Mouse (Mus musculus) cerebellum, postnatal 10 days (tissue): ENCODE results near the gene Brsk1.
A peak's percentile ranks its signal among the peaks of the same experiment; 100 is the strongest.

Experiments used
- DNase-seq, 2 experiments: peaks; one replicate each; pipeline ENCODE4 v3.0.0; 2021; ENCODE audit warnings: mixed read lengths in 2 of 2

Brsk1 gene

DNA sequence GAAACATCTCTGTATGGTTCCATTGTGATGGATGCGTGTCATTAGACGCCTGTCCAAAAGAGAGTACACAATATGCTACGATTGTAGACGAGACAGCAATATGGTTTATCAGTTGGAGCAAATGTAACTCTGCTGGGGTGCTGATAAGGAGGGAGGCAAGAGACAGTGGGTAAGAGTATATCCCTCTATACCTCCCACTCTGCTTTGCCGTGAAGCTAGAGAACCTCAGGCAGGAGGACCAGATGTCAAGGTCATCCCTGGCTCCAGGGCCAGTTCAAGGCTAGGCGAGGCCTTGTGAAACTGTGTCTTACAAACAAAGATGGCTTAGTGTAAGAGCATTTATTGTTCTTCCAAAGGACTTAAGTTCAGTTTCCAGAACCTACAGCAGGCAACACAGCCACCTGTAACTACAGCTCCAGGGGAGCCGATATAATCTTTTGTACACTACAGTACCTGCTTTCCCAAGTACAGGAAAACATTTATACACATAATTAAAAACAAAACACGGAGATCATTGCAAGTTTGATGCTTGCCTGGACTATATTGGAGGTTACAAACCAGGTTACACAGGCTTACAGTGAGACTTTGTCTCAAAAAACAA lies 19.6 kb upstream of the Brsk1 start:
- DNase-seq, result no peak

- no peak for DNase-seq
Observed at GRCm38 (mm10) chr7:4671956-4672355, 18.4 kb upstream of the Brsk1 start.

DNA sequence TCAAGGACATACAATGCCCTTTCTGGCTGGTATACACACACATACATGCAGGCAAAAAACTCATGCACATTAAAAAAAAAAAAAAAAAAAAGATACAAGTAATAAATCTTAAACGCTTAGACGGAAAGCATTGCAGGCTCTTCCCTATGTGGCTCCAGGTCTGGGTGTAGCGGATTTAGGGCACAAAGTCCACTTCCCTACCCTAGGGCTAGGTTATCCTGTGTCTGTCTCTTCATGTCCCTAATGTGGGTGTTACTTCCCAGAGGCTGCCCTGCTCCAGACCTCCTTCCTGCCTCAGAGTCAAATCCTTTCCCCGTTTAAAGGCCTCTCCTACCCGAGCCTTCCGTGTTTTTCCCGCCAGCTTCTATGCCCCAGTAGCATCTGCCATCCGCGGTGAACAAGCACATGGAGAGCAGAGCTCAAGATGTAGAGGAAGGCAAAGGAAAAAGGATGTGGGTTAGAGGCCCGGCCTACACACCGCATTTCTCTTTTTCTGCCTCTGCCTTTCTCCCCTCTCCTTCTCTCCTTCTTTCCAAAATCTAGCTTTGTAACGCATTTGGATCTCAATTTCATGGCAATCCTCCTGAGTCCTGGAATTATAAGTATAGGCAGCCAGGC lies 16.2 kb upstream of the Brsk1 start:
- DNase-seq, result no peak

DNA sequence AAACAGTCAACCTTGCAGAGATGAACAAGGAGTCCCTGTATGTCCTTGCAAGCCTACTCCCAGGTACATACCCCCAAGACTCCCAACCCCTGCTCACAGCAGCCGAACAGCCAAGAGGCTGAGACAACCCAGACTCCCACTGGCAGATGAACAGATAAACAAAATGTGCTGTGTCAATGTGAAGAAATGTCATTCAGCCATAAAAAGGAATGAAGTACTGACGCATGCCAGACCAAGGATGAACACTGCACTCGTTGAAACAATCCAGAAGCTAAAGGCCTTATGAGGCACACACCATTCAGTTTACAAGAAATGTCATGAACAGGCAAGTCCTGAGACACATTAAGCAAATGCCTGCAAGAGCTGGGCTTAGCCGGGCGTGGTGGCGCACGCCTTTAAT lies 15.2 kb upstream of the Brsk1 start:
- DNase-seq, result no peak

- no peak for DNase-seq
Observed at GRCm38 (mm10) chr7:4683307-4683706, 7.1 kb upstream of the Brsk1 start.

DNA sequence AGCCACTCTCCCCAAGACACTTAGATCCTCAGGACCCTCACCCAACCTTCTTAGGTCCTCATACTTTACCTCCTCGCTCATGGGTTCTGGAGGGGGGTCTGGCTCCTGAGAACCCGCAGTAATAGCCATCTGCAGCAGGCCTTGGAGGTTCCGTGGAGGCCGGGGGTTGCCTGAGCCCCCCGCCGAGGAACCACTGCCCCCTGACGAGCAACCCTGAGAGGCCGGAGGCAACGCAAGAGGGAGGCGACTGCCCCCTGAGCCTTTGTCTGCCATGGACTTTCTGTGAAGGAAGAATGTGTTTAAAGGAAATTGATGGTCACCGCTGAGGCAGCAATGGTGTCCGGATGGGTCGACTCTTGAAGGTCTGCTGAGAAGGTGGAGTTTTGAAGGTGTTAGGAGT lies 6.2 kb upstream of the Brsk1 start:
- DNase-seq, result peak in 1 of 2 experiments; percentile 41

GRCm38 (mm10) chr7:4684632-4685417 lies 5.6 kb upstream of the Brsk1 start, which contains the start of gene Hspbp1:
Gene Hspbp1, minus strand, starts transcription at chr7:4685068.
- DNase-seq, result peak; percentile 89 to 92

GRCm38 (mm10) chr7:4690951-4691653 lies 698 bp downstream of the Brsk1 start:
- DNase-seq, result peak; percentile 52 to 57

GRCm38 (mm10) chr7:4693004-4693403 lies 2.6 kb downstream of the Brsk1 start:
- no peak for DNase-seq

DNA sequence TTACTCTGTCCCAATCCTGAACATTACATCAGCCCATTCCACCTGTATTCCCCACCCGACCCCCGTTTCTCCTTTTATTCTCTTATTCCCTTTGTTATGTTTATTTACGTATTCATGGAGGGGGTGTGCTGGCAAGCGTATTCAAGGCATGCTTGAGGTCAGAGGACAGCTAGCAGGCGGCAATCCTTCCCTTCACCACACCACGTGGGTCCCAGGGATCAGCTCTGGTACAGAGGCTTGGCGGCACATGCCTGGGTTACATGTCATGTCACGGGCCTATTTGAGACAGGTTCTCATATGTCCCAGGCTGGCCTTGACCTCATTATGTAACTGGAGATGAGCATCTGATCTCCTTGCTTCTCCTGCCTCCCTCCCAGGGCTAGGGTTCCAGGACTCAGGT lies 11.9 kb downstream of the Brsk1 start:
- DNase-seq, result no peak

- DNase-seq, result no peak
Observed at GRCm38 (mm10) chr7:4703195-4703594, 12.8 kb downstream of the Brsk1 start.

DNA sequence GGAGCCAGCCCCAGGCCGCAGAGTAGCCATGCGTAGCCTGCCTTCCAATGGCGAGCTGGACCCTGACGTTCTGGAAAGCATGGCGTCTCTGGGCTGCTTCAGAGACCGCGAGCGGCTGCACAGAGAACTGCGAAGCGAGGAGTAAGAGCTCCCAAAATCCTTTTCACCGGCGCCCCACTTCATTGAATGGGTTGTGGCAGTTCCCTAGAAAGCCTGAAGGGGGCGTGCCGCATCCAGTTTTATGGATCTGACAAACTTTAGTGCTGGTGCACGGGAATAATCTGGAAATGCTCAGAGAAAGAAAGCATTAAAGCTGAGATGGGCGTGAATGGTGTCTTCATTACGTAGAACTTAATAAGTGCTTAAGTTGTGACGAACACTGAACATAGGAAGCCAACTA lies 14.7 kb downstream of the Brsk1 start:
- DNase-seq, result peak; percentile 62 to 75

- no peak for DNase-seq
Observed at GRCm38 (mm10) chr7:4712594-4712993, 22.2 kb downstream of the Brsk1 start.

- no peak for DNase-seq
Observed at GRCm38 (mm10) chr7:4716955-4717354, 26.6 kb downstream of the Brsk1 start.

GRCm38 (mm10) chr7:4719276-4719675 lies 28.9 kb downstream of the Brsk1 start:
- no peak for DNase-seq

- peak; percentile 67 to 69 for DNase-seq
Observed at GRCm38 (mm10) chr7:4723508-4723907, 33.1 kb downstream of the Brsk1 start.

- DNase-seq, result no peak
Observed at GRCm38 (mm10) chr7:4724359-4724758, 34.0 kb downstream of the Brsk1 start.

DNA sequence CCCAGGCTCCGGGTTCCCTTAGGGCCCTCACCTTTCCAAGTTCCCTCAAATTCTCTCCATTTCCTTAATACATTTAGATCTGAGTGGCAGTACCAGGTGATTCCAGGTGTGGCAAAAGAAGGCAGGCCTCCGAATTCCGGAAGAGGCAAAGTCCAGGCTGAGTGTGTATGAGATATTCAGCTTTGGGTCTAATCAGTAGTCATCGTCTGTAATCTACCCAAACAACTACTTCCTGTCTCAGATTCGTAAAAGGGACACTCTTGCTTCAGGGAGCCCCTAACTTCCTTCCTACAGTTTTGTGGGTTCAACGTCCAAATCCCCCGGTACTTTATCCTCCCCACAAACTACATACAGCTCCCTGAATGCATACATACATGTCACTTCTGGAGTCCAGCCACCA lies 34.8 kb downstream of the Brsk1 start, which contains the start of gene Tmem150b:
Gene Tmem150b, minus strand, starts transcription at position 81 of the 400 bp plus-strand sequence.
- no peak for DNase-seq

GRCm38 (mm10) chr7:4731090-4731489 lies 40.7 kb downstream of the Brsk1 start:
- DNase-seq, result no peak

DNA sequence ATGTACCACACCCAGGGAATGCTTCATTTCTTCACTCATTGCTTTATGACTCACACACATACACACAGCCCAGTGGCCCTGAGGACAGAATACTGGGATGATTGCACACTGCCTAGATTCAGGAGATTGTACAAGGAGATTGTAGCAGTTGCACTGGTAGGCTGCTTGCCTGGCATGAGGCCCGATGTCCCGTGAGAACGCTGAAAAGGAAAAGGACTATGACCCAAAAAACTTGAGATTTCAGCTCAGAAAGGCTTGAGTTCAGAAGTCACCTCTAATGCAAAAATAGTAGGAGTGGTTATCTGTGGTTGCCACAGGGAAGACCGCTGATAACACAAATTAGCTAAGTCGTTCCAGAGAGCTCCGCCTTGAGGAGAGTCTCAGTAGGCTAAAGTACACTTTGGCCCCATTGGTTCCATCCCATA lies 42.6 kb downstream of the Brsk1 start:
- DNase-seq, result no peak

- DNase-seq, result peak; percentile 26 to 36
Observed at GRCm38 (mm10) chr7:4739041-4739543, 48.7 kb downstream of the Brsk1 start.

DNA sequence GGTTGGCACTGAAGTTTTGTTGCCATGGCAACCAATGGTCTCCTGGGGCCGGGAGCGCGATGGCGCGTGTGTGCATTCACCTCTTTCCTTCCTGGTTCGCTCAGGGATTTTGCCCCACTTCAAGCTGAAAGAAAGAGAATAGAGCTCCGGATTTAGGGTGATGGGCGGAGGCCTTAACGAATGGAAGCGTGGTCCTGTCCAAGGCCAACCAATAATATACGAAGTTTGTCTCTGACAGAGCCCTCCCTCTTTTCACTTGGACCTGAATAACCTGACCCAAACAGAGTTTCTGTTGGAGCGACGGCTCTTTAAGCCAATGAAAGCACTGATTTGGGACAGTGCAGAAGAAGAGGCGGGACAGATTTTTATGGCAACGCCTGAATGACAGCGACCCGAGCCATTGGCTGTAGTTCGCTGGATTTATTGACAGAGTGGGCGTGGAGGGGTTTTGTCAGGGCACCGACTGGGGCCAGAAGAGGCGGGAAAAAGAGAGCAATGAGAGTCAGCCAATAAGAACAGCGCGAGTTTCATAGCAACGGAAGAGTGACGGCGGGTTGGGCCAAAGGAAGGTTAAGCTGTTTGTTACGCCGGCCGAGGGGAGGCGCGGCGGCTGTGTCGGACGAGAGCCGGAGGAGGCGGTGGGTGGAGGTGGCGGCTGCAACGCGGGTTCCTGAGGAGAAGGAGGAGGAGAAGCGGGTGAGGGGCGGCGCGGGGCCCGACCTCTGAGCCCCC lies 49.3 kb downstream of the Brsk1 start, which contains the start of gene Kmt5c:
Gene Kmt5c, plus strand, starts transcription at position 572 of the 732 bp plus-strand sequence.
- DNase-seq, result peak; percentile 97 to 99
